Mouse (Mus musculus) hindbrain, embryonic 15.5 days (tissue): ENCODE results near the gene Macrod2. TPM values are rescaled to one million over a fixed set of nuclear protein-coding genes. Genes with fewer than 3 reads are reported as not detected.

Source experiments
- ATAC-seq: fragments of 200-750 bp; cut with Nextera tagmentation; 2 replicates; pipeline ENCODE4 v1.8.0; 2017; ENCODE audit warnings: low read depth, moderate number of reproducible peaks, moderate TSS enrichment; ENCODE audit not compliant: low FRiP score
- H3K27ac ChIP-seq: fragments of 300-500 bp; sonication (generic); replicated peaks from 2 replicates; pipeline ENCODE4 v1.5.1; 2015; ENCODE audit warnings: mild to moderate bottlenecking, inconsistent platforms
- H3K27me3 ChIP-seq: fragments of 300-500 bp; sonication (generic); 2 replicates; pipeline ENCODE4 v1.6.1; 2015; ENCODE audit warnings: control low read depth, inconsistent platforms
- H3K36me3 ChIP-seq: fragments of 300-500 bp; sonication (generic); 2 replicates; pipeline ENCODE4 v1.6.1; 2015; ENCODE audit warnings: control low read depth, inconsistent platforms
- H3K4me1 ChIP-seq: fragments of 300-500 bp; sonication (generic); replicated peaks from 2 replicates; pipeline ENCODE4 v1.6.1; 2015; ENCODE audit warnings: control low read depth, inconsistent platforms
- H3K4me2 ChIP-seq: fragments of 300-500 bp; sonication (generic); 2 replicates; pipeline ENCODE4 v1.6.1; 2015; ENCODE audit warnings: moderate library complexity, mild to moderate bottlenecking, inconsistent platforms
- H3K4me3 ChIP-seq: fragments of 300-500 bp; sonication (generic); 2 replicates; pipeline ENCODE4 v1.5.1; 2015; ENCODE audit warnings: mild to moderate bottlenecking, inconsistent platforms
- H3K9ac ChIP-seq: fragments of 300-500 bp; sonication (generic); 2 replicates; pipeline ENCODE4 v1.6.1; 2015; ENCODE audit warnings: inconsistent platforms
- H3K9me3 ChIP-seq: fragments of 300-500 bp; sonication (generic); 2 replicates; pipeline ENCODE4 v1.6.1; 2016; ENCODE audit warnings: control low read depth, inconsistent platforms
- WGBS: fragments of 180-500 bp; shearing (Covaris S2); methylation state at CpG from one replicate; pipeline ENCODE4 v1.1.7; 2015; 5-methylcytosine and 5-hydroxymethylcytosine counted together
- polyA plus RNA-seq: library from polyadenylated mRNA; unstranded; fragments of >200 nt; fragmentation: Nextera tagmentation; extraction: Ambion mirVana; gene quantifications from 2 replicates; pipeline ENCODE4 v1.2.1, GENCODE M21; 2015

Macrod2 gene
- polyA plus RNA-seq, 1 experiment from 2014 or later = 78.6 TPM

DNA sequence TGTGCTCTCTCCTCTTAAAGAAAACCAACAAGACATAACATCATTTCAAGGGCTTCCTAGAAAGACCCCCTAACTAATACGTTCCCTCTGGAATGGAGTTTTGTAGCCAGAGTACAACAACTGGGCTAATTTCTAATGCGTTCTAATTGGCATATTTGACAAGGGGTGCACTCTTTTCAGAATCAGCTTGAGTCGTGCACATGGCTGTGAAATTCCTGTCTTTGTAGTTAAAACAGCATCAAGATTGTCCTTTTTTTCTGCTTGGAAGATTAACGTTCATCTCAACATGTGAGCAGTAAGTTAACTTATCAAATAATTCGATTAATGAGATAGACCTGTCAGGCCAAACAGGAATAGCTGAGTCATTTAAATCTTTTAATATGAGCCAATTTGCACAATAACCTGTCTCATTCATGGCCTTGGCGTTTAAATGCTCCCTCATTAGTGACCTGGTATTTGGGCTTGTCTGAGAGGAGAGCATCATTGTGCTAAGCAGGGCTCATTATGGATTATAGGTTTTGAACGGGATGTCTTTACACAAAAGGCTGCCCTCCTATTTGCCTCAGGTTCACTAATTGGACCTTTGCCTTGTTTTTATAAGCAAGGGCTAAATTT, 762.0 kb downstream of the Macrod2 start:
- H3K9me3 ChIP-seq = no peaks in the 10 kb centered on the region
- no peak for ATAC-seq
- H3K4me1 ChIP-seq = peaks cover 9% of the 10 kb centered on the region
- no peak overlapping the region for H3K4me2 ChIP-seq
- no peak overlapping the region for H3K9ac ChIP-seq
- no peak overlapping the region for H3K4me3 ChIP-seq
- H3K27me3 ChIP-seq = no peaks in the 10 kb centered on the region
- no peaks in the 10 kb centered on the region for H3K36me3 ChIP-seq
- 67% methylated on average over 7 of the region's 7 CpGs for WGBS
- H3K27ac ChIP-seq = no peak overlapping the region

DNA sequence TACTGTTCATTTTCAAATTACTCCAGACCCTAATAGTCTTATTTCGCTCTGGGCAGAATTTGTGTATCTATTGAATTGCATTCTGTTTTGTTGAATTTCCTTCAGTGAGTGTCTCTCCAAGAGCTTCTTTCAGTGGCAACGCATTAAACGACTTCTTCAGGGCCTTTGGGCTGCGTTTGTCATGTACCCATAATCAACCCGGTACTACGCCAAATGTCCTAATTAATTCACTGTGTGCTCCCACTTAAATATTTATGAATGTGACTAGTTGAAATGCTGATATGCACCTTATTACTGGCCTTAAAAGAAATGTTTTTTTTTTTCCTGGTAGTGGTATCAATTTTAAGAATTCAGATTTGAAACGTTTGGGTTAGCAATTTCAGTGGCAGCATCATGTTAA, 763.1 kb downstream of the Macrod2 start:
- H3K4me3 ChIP-seq = no peak overlapping the region
- H3K27ac ChIP-seq = no peak overlapping the region
- H3K4me2 ChIP-seq = no peak overlapping the region
- no peaks in the 10 kb centered on the region for H3K27me3 ChIP-seq
- no peak overlapping the region for H3K9ac ChIP-seq
- WGBS = 33% methylated on average over 7 of the region's 7 CpGs
- no peaks in the 10 kb centered on the region for H3K9me3 ChIP-seq
- H3K4me1 ChIP-seq = peaks cover 8% of the 10 kb centered on the region
- ATAC-seq = no peak
- H3K36me3 ChIP-seq = no peaks in the 10 kb centered on the region

DNA sequence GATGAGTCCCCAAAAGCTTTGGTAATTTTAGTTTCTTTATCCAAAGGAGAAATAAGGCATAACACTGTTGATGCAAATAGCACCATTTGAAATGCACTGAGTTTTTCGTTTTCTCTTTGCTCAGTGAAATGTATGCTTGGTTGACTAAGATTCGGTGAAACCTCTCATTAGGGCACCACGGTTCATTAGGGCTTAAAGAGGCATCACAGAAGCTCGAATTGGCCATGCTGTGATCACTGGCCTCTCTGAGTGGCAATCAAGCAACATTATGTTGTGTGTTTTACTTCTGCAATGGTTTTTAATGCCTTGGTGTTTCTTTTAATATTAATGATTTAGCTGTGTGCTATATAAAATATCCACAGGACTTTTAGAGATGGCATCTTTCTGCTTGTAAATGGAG, 768.8 kb downstream of the Macrod2 start:
- no peak overlapping the region for H3K9ac ChIP-seq
- 20% methylated on average over 4 of the region's 4 CpGs for WGBS
- no peak overlapping the region for H3K27ac ChIP-seq
- no peaks in the 10 kb centered on the region for H3K4me1 ChIP-seq
- no peaks in the 10 kb centered on the region for H3K9me3 ChIP-seq
- no peaks in the 10 kb centered on the region for H3K36me3 ChIP-seq
- no peak overlapping the region for H3K4me2 ChIP-seq
- H3K4me3 ChIP-seq = no peak overlapping the region
- ATAC-seq = no peak
- H3K27me3 ChIP-seq = no peaks in the 10 kb centered on the region

DNA sequence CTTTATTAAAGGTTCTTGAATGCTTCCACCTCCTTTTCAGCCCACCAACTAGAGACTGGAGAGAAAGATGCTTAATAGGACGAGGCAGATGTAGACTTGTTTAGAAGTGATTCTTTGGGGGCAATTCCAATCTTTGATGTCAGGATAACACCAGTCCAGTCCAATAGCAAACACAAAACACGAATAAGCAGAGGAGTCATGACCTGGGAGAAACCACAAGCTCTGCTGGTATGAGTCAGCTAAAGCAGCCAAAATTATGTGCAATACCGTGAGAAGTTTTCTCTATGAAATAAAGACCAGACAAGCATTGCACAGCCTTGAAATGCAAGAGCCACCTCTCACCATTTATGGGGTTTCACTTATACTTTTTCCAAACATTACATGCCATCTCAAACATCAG, 774.5 kb downstream of the Macrod2 start:
- no peaks in the 10 kb centered on the region for H3K27me3 ChIP-seq
- no peak overlapping the region for H3K27ac ChIP-seq
- no peak overlapping the region for H3K9ac ChIP-seq
- H3K36me3 ChIP-seq = no peaks in the 10 kb centered on the region
- no peak overlapping the region for H3K4me2 ChIP-seq
- H3K4me1 ChIP-seq = no peaks in the 10 kb centered on the region
- WGBS = 83% methylated on average over 3 of the region's 3 CpGs
- H3K9me3 ChIP-seq = no peaks in the 10 kb centered on the region
- no peak overlapping the region for H3K4me3 ChIP-seq
- no peak for ATAC-seq

DNA sequence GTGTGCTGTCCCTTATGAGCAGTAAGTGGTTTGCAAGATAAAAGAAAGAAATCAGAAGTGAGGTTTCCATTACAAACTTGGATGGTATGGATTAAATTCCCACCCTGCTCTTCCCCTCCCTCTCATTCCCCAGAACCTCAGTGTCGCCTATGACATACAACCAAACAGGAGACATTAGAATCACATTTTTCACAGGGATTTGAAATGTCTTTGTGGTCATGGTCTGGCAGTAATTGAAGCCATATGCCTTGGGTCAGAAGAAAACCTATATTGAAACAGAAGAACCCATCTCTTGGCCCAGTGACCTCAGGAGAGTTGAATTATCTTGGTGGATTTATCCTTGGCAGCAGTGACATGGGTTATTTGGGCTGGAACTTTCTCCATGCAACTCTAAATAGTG, 778.1 kb downstream of the Macrod2 start:
- ATAC-seq = no peak
- Histone ChIP-seq H3K4me3 (no peak overlapping the region), H3K9ac (no peak overlapping the region), H3K27me3 (no peaks in the 10 kb centered on the region), H3K27ac (no peak overlapping the region), H3K4me1 (no peaks in the 10 kb centered on the region), H3K4me2 (no peak overlapping the region), H3K36me3 (no peaks in the 10 kb centered on the region), H3K9me3 (no peaks in the 10 kb centered on the region)
- WGBS = 68% methylated on average over 1 of the region's 1 CpGs

DNA sequence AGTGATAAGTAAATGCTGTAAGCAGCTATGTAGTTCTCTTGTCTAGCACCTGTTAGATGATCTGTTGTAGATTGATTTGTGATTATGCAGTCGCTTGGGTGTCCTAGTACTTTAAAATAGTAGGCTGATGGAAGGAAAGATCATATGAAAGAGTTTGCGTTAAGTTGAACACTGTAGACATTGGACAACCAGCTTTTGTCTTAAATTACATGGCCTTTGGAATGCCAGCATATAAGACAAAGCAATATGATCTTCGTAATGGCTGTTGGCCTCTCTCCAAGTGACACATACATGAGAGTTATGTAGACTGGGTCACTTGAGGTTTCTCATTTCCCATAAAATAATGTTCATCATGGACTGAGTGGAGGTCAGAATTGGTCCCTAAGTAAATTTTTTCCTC, 778.5 kb downstream of the Macrod2 start:
- no peak for ATAC-seq
- Histone ChIP-seq H3K27me3 (no peaks in the 10 kb centered on the region), H3K9ac (no peak overlapping the region), H3K27ac (no peak overlapping the region), H3K9me3 (no peaks in the 10 kb centered on the region), H3K4me2 (no peak overlapping the region), H3K4me3 (no peak overlapping the region), H3K4me1 (no peaks in the 10 kb centered on the region), H3K36me3 (no peaks in the 10 kb centered on the region)
- WGBS = 85% methylated on average over 3 of the region's 3 CpGs

DNA sequence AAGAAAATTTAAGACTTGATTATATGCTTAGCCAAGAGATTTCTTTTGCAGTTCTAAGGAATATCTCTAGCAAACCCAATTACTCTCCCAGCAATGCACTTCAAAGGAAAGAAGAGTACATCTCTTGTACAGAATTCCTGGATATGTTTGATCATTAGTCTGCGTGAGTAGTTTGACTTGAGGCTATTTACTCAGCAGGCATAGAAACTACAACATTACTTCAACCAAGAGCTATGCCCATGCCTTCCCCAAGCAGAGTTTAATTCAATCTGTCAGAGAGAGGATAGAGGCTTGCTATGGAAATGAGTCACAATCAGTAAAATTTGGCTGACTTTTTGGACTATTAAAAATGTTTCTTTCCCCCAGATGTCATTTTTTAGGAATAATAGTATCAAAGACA, 785.5 kb downstream of the Macrod2 start:
- H3K27me3 ChIP-seq = no peaks in the 10 kb centered on the region
- no peaks in the 10 kb centered on the region for H3K4me1 ChIP-seq
- no peak overlapping the region for H3K9ac ChIP-seq
- no peaks in the 10 kb centered on the region for H3K36me3 ChIP-seq
- no peaks in the 10 kb centered on the region for H3K9me3 ChIP-seq
- ATAC-seq = no peak
- WGBS = 72% methylated on average over 1 of the region's 1 CpGs
- H3K4me2 ChIP-seq = no peak overlapping the region
- H3K27ac ChIP-seq = no peak overlapping the region
- no peak overlapping the region for H3K4me3 ChIP-seq

DNA sequence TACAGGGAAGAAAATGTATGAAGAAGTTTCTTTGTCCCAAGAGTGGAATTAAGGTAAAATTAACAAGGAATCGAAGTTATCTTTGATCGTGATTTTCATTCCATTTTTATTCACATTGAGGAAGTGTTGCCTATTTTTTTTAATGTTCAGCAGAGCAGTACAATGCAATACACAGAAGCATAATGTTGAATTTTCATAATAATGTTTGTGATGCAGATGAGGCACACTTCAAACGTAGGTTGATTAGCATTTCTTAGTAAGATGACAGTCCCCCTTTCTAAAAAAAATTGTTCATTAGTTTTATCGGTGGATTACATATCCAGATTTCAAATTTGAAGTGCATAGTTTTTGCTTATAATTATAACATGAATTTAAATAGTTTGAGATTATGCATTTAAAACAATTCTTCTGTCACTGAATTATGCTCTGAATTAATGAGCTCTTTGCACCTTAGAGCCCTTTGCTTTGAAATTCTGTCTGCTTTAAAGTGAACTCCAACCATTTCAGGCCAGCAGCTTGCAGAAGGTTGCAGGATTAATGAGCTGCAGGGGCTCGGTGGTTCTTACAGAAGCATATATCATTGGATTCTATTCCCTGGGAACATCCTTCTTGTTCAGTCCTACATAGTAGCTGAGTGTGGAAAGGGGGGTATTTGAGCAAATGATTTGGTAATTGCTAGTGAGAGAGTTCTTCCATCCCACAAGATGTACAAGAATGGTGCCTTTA, 787.1 kb downstream of the Macrod2 start:
- Histone ChIP-seq H3K4me3 (no peak overlapping the region), H3K27ac (no peak overlapping the region), H3K36me3 (no peaks in the 10 kb centered on the region), H3K27me3 (no peaks in the 10 kb centered on the region), H3K9me3 (no peaks in the 10 kb centered on the region), H3K4me1 (no peaks in the 10 kb centered on the region), H3K9ac (no peak overlapping the region), H3K4me2 (no peak overlapping the region)
- WGBS = 44% methylated on average over 5 of the region's 5 CpGs
- no peak for ATAC-seq

DNA sequence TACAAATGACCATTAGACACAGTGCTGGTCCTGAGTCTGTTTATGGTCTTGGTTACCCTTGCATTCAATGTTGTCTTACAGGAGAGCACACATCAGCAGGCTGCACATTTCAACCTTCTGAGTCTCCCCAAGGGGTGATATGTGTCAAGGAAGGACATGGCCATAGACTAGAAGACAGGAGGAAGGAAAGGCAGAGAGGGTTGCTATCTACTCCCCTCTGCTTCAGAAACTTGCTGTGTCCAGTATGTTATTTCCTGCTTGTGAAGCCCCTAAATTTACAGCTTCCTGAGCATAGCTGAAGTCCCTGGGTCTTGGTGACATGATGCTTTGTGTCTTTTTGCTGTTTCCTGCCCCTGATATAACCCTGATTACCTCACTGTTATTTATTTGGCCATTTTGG, 799.4 kb downstream of the Macrod2 start:
- Histone ChIP-seq H3K9ac (no peak overlapping the region), H3K27ac (no peak overlapping the region), H3K9me3 (no peaks in the 10 kb centered on the region), H3K4me2 (no peak overlapping the region), H3K36me3 (no peaks in the 10 kb centered on the region), H3K4me1 (no peaks in the 10 kb centered on the region), H3K4me3 (no peak overlapping the region), H3K27me3 (no peaks in the 10 kb centered on the region)
- ATAC-seq = no peak

DNA sequence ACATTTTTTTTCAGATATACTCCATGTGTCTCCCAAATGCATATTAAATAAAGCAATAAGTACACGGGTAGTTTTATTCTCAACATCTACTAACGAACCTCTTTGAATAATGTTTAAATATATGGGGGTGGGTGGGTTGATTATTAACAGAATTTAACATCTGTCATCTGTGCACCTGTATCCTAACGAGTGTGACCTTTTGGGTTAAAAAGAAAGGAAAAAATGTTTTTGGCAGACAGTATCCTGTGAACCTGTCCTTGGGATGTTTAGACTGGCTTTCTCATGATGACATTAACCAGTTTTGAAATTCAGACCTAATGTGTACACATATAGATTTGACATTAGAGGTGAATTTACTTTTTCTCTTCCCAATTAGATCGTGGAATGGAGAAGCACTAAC, 805.4 kb downstream of the Macrod2 start:
- Histone ChIP-seq H3K4me2 (no peak overlapping the region), H3K36me3 (no peaks in the 10 kb centered on the region), H3K9ac (no peak overlapping the region), H3K4me1 (no peaks in the 10 kb centered on the region), H3K4me3 (no peak overlapping the region), H3K27ac (no peak overlapping the region), H3K9me3 (no peaks in the 10 kb centered on the region), H3K27me3 (no peaks in the 10 kb centered on the region)
- ATAC-seq = no peak
- WGBS = 66% methylated on average over 4 of the region's 4 CpGs

DNA sequence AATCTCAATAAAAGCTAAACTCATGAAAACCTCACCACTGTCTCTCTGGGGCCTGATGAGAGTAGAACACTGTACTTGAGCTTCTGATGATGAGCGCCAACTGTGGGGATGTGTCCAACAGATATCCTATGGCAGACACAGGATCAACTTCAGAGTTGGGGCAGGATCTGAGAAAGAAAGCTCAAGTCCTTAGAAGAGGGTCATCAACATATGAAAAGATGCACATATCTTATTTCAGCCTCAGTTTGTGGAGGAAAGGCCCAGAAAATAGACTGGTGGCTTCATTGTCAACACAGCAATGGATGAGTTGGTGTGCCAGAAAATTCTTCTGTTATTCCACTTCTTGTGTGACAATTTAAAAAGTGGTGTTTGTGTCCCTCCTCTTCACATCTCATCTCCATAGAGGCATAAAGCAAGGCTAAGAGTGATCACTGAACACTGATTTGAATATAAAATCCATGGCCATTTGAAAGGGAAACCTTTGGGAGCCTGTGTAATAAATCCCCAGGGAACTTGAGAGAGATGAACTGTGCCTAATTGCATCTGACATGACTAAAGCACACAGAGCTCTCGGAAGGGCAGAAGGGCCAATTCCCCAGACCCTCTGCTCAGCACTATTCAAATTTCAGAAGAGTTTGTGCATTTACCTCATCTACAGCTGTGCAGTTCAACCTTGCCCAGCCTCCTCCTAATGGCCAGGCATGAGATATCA, 806.4 kb downstream of the Macrod2 start:
- H3K36me3 ChIP-seq = no peaks in the 10 kb centered on the region
- no peaks in the 10 kb centered on the region for H3K27me3 ChIP-seq
- H3K4me2 ChIP-seq = no peak overlapping the region
- 55% methylated on average over 2 of the region's 2 CpGs for WGBS
- ATAC-seq = no peak
- no peak overlapping the region for H3K9ac ChIP-seq
- H3K9me3 ChIP-seq = no peaks in the 10 kb centered on the region
- H3K4me1 ChIP-seq = no peaks in the 10 kb centered on the region
- no peak overlapping the region for H3K27ac ChIP-seq
- H3K4me3 ChIP-seq = no peak overlapping the region

DNA sequence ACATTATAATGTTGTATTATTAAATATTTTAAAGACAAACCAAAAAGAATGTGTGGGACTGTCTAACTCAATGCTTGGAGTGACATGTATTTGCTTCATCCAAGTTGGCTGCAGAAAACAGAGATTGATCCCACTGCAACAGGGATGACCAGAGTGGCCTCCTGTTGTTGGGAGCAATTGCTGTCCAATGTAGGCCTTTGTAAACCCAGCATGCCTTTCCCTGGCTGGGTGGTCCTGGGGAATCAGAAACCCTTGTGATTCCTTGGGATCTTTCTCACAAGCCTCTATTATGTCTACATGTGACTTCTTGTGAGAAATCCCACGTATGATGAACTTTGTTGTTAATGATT, 806.9 kb downstream of the Macrod2 start:
- H3K4me1 ChIP-seq = no peaks in the 10 kb centered on the region
- H3K9ac ChIP-seq = no peak overlapping the region
- no peak for ATAC-seq
- H3K4me3 ChIP-seq = no peak overlapping the region
- WGBS = 70% methylated on average over 1 of the region's 1 CpGs
- no peaks in the 10 kb centered on the region for H3K36me3 ChIP-seq
- no peak overlapping the region for H3K4me2 ChIP-seq
- no peaks in the 10 kb centered on the region for H3K27me3 ChIP-seq
- H3K27ac ChIP-seq = no peak overlapping the region
- H3K9me3 ChIP-seq = no peaks in the 10 kb centered on the region
